In genomic region chr5:118019905-118020304, GRCm38 (mm10) we compare ENCODE assay signal across 27 mouse cellular contexts. TPM values are rescaled to one million over a fixed set of nuclear protein-coding genes. Genes with fewer than 3 reads are reported as not detected.
DNase-seq lines count a peak whose midpoint lies in the region; ATAC-seq and TF ChIP-seq lines count a peak whose summit lies in the region.
"Had no signal": no experiment of that assay in that cellular context is flagged by ENCODE, and none has a peak within 500 bp of the region (broad histone marks: within the 10 kb centered on the region; RNA-seq: fewer than 3 reads in every experiment).

No protein-coding gene starts in this region.

- 61% methylated on average over 11 of the region's 11 CpGs for WGBS in heart, embryonic 12.5 days
- 65% methylated on average over 11 of the region's 11 CpGs for WGBS in kidney, adult 2 months

- H3K4me1 ChIP-seq in heart, embryonic 12.5 days (replicated peaks) = peaks cover 9% of the 10 kb centered on the region
- no peaks in the 10 kb centered on the region for H3K4me1 ChIP-seq in kidney, adult 2 months (ENCODE audit: control insufficient read depth, insufficient read depth, low read length)

- intact Hi-C loops in heart, postnatal 14 days (cut with DNase I) = no loop called here

- DNase-seq in heart, postnatal 14 days = no peak
- peak; percentile 34 for DNase-seq in kidney, adult 2 months
- DNase-seq in kidney, adult 9 months = no peak
- DNase-seq in MN1 (ENCODE audit: low spot score) = peak; percentile 58
- peak; percentile 18 for DNase-seq in skeletal muscle tissue, adult 2 months (ENCODE audit: low read depth, low spot score)
- DNase-seq: adrenal gland, adult 8-10 months; adrenal gland, postnatal 25 days; cerebellum, adult 11-12 months; cerebellum, adult 8-10 months; cerebellum, postnatal 10 days; cerebellum, postnatal 36 days; embryo, embryonic 11 days; gastrocnemius, postnatal 14 days; heart, adult 18-20 months; heart, postnatal 36 days had no signal

- no peaks in the 10 kb centered on the region for H3K36me3 ChIP-seq in heart, embryonic 12.5 days
- no peaks in the 10 kb centered on the region for H3K36me3 ChIP-seq in kidney, adult 2 months (ENCODE audit: control insufficient read depth, insufficient read depth, low read length)
- H3K36me3 ChIP-seq: embryonic facial prominence, embryonic 10.5 days; embryonic facial prominence, embryonic 13.5 days; forebrain, embryonic 12.5 days; forebrain, embryonic 15.5 days had no signal

- H3K9ac ChIP-seq in heart, embryonic 12.5 days = peak overlapping the region; percentile 52
- H3K9ac ChIP-seq: embryonic facial prominence, embryonic 13.5 days; forebrain, embryonic 12.5 days; forebrain, embryonic 15.5 days had no signal

- no peak overlapping the region for H3K4me3 ChIP-seq in heart, embryonic 12.5 days
- no peak overlapping the region for H3K4me3 ChIP-seq in kidney, adult 2 months (ENCODE audit: insufficient read depth, low read depth, low read length)
- H3K4me3 ChIP-seq: embryonic facial prominence, embryonic 10.5 days; embryonic facial prominence, embryonic 13.5 days; erythroblast, embryonic 14.5 days; forebrain, embryonic 12.5 days; forebrain, embryonic 15.5 days had no signal

- TF ChIP-seq POLR2A in kidney, adult 2 months (IDR thresholded peaks at IDR 0.05; ENCODE audit: low read depth, low read length) = no peak

- no peak for ATAC-seq in heart, embryonic 12.5 days (ENCODE audit: insufficient number of reproducible peaks, low FRiP score)
- ATAC-seq: activated CD4-positive, CD25-positive, alpha-beta regulatory T cell, adult 4 months; CD4-positive, CD25-positive, alpha-beta regulatory T cell, adult 4 months; forebrain, embryonic 15.5 days; hindbrain, postnatal 0 days; inflammation-experienced regulatory T-cells, adult 6 months; intestine, embryonic 16.5 days had no signal

- no peak overlapping the region for H3K27ac ChIP-seq in heart, embryonic 12.5 days (ENCODE audit: poor library complexity, severe bottlenecking)
- no peak overlapping the region for H3K27ac ChIP-seq in kidney, adult 2 months (ENCODE audit: insufficient read depth, low read depth, low read length)
- H3K27ac ChIP-seq: embryonic facial prominence, embryonic 10.5 days; embryonic facial prominence, embryonic 13.5 days; forebrain, embryonic 12.5 days; forebrain, embryonic 15.5 days; hindbrain, postnatal 0 days had no signal

- peaks cover 34% of the 10 kb centered on the region for H3K27me3 ChIP-seq in heart, embryonic 12.5 days (replicated peaks)
- no peaks in the 10 kb centered on the region for H3K27me3 ChIP-seq in kidney, adult 2 months (replicated peaks; ENCODE audit: control insufficient read depth, insufficient read depth, low read length)
- H3K27me3 ChIP-seq: embryonic facial prominence, embryonic 13.5 days; forebrain, embryonic 15.5 days had no signal

- TF ChIP-seq CTCF in kidney, adult 2 months (conservative IDR thresholded peaks at IDR 0.05; ENCODE audit: insufficient read depth, insufficient read length, low read depth, low read length) = no peak

- H3K9me3 ChIP-seq in heart, embryonic 12.5 days (replicated peaks) = no peaks in the 10 kb centered on the region
- H3K9me3 ChIP-seq: embryonic facial prominence, embryonic 10.5 days; embryonic facial prominence, embryonic 13.5 days; forebrain, embryonic 12.5 days; forebrain, embryonic 15.5 days had no signal

- H3K4me2 ChIP-seq in heart, embryonic 12.5 days = no peak overlapping the region
- H3K4me2 ChIP-seq: embryonic facial prominence, embryonic 13.5 days; forebrain, embryonic 12.5 days; forebrain, embryonic 15.5 days had no signal

RNA-seq across cellular contexts. Expression of gene Tesc, which starts 7.6 kb away (rescaled TPM):
- 17.3 and 20.4 TPM in 2 replicates for polyA plus RNA-seq in heart, embryonic 12.5 days (2016; fragmentation: Nextera tagmentation; extraction: Ambion mirVana)
- total RNA-seq in heart, postnatal 14 days (2021) = 100 to 1,000 TPM; 164 to 168 TPM
- polyA plus RNA-seq in kidney, adult 2 months (2012; rRNA removed) = 33.3 and 38.1 TPM in 2 replicates
- total RNA-seq: MEL had no signal

RNA-seq across cellular contexts. Expression of gene Fbxo21, which starts 43.4 kb away (rescaled TPM):
- 67.3 and 71.2 TPM in 2 replicates for polyA plus RNA-seq in heart, embryonic 12.5 days (2016; fragmentation: Nextera tagmentation; extraction: Ambion mirVana)
- total RNA-seq in heart, postnatal 14 days (2021) = 10 to 100 TPM; 40.4 to 41.3 TPM
- polyA plus RNA-seq in kidney, adult 2 months (2012; rRNA removed) = 67.4 and 75.6 TPM in 2 replicates

Comparison
In these comparisons a context has a peak if more than half of its experiments do, and no peak if none do; other contexts are left out.
1. DNase-seq: peak in kidney, adult 2 months (single experiment), MN1 (single experiment) and skeletal muscle tissue, adult 2 months (single experiment); none in heart, postnatal 14 days (0 of 2) and kidney, adult 9 months (single experiment).